Mouse (Mus musculus): ENCODE results near the gene Kcnj9.

The Kcnj9 gene

GRCm38 (mm10) chr1:172329131-172329530 lies at the start of gene Kcnj9:
TSS of gene Kcnj9 (minus strand) at chr1:172329318.
- TF ChIP-seq GATA4 (IDR thresholded peaks at IDR 0.05; ENCODE audit: insufficient replicate concordance, low read length) = no peak

GRCm38 (mm10) chr1:172376758-172377458 lies 47.8 kb upstream of the Kcnj9 start:
- TF ChIP-seq GATA4 (IDR thresholded peaks at IDR 0.05; ENCODE audit: insufficient replicate concordance, low read length) = no peak

- TF ChIP-seq GATA4 (IDR thresholded peaks at IDR 0.05; ENCODE audit: insufficient replicate concordance, low read length) = no peak
These were observed 47.1 kb upstream of the Kcnj9 start, which contains the start of gene Pigm for GRCm38 (mm10) chr1:172376198-172376667. TSS of gene Pigm (plus strand) at chr1:172376546.

DNA sequence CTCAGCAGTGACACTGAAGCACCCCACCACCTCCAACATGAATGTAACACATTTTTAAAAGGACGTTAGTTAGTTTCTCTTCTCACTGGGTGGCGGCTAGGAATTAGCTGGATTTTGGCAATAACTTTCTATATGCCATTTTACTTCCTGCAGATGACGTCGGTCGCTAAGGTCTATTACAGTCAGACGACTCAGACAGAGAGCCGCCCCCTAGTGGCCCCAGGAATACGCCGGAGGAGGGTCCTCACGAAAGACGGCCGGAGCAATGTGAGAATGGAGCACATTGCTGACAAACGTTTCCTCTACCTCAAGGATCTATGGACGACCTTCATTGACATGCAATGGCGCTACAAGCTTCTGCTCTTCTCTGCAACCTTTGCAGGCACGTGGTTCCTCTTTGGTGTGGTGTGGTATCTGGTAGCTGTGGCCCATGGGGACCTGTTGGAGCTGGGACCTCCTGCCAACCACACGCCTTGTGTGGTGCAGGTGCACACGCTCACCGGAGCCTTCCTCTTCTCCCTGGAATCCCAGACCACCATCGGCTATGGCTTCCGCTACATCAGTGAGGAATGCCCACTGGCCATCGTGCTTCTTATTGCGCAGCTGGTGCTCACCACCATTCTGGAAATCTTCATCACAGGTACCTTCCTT lies 39.8 kb upstream of the Kcnj9 start:
- no peak for TF ChIP-seq GATA4 (IDR thresholded peaks at IDR 0.05; ENCODE audit: insufficient replicate concordance, low read length)

- TF ChIP-seq GATA4 (IDR thresholded peaks at IDR 0.05; ENCODE audit: insufficient replicate concordance, low read length) = no peak; the same call in 1 of the 2 replicates
These were observed 35.6 kb upstream of the Kcnj9 start for GRCm38 (mm10) chr1:172364684-172365083.

DNA sequence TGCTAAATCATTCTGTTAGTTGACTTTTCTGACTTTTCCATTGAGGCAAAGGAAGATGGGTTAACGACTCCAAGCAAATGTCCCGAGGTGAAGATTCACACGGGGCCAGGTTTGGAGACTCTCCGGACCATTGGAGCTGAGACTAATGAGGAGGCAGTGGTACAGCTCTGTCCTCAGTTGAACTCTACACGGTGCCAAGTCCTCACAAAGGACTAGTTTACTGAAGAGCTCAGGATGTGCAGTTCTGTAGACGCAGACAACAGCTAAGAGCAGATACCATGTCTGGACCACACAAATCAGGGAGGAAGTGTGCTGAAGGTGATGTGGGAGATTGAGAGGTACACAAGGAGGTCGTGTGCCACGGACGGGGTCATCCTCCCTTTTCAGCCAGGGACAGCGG lies 29.2 kb upstream of the Kcnj9 start:
- TF ChIP-seq GATA4 (IDR thresholded peaks at IDR 0.05; ENCODE audit: insufficient replicate concordance, low read length) = no peak

DNA sequence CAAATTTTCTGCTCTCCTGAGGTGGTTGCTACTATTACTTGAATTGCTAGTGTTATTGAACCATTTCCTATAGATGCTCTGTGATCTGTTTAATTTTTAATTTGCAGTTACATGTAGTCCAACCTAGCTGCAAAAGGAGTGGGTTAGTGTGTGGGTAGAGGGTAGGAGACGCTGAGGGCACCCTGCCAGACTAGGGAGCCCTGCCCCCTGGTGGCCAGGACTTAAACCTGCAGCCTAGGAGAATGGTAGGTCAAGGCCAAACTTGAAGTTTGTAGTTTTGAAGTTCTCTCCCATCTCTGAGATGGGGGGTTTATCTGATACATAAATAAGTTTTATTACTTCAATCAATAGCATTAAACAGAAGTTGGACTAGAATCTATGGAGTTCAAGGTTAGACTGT lies 28.4 kb upstream of the Kcnj9 start:
- TF ChIP-seq GATA4 (IDR thresholded peaks at IDR 0.05; ENCODE audit: insufficient replicate concordance, low read length) = no peak

DNA sequence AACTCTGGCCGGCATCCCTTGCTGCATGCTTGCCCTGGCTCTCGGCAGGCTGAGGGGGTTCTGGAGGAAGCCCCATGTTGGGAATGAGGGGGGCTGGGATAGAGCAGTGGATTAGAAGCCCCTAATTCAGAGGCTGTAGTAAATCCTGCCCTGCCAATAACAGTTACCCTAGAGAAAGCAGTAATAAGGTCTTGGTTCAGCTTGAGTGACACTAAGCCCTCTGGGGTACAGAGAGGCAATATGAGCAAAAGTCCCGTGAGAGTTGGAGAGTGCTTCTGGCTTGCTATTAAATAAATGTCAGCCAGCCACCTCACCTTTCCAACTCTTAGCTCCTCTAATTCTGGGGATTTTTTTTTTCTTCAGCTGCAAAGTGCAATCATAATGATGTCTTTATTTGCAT lies 26.2 kb upstream of the Kcnj9 start:
- TF ChIP-seq GATA4 (IDR thresholded peaks at IDR 0.05; ENCODE audit: insufficient replicate concordance, low read length) = no peak

- no peak for TF ChIP-seq GATA4 (IDR thresholded peaks at IDR 0.05; ENCODE audit: insufficient replicate concordance, low read length)
These were observed 23.3 kb upstream of the Kcnj9 start for GRCm38 (mm10) chr1:172352453-172352852.

DNA sequence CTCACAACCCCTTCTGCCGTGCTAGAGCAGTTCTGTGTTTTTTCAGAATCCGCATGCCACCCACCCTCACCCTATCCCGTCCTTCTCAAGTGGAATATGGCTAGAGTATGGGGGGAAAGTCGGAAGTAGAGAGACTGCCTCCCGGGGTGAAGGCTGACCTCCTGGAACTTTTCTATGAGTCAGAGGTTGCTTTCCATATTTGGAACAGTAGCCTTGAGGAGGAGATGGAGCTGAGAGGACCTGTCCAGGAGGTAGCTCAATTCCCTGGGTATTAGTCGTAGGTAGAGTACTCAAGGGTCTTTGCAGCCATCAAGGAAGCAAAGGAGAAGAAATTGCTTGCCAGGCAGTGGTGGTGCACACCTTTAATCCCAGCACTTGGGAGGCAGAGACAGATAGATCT lies 22.9 kb upstream of the Kcnj9 start:
- no peak for TF ChIP-seq GATA4 (IDR thresholded peaks at IDR 0.05; ENCODE audit: insufficient replicate concordance, low read length)

GRCm38 (mm10) chr1:172349916-172350812 lies 21.0 kb upstream of the Kcnj9 start:
- no peak for TF ChIP-seq GATA4 (IDR thresholded peaks at IDR 0.05; ENCODE audit: insufficient replicate concordance, low read length)

DNA sequence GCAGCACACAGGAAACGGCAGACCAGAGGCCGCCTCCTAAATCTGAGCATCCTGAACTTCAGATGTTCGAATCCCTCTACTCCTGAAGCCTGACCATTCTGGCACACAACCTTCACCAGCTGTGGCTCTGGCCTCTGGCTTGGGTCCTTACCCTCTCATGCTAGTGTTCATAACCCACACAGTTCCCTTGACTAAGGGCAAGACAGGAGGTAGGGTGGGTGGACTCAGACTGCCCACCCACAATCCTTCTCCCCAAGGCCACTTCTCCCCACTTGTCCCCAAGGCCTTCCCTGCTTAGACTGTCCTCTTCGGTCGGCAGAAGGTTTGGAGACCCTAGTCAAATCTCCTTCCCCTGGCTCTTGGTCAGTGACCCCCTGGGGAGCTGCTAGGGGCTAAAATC lies 20.4 kb upstream of the Kcnj9 start:
- TF ChIP-seq GATA4 (IDR thresholded peaks at IDR 0.05; ENCODE audit: insufficient replicate concordance, low read length) = no peak

GRCm38 (mm10) chr1:172347382-172347781 lies 18.3 kb upstream of the Kcnj9 start:
- TF ChIP-seq GATA4 (IDR thresholded peaks at IDR 0.05; ENCODE audit: insufficient replicate concordance, low read length) = no peak

DNA sequence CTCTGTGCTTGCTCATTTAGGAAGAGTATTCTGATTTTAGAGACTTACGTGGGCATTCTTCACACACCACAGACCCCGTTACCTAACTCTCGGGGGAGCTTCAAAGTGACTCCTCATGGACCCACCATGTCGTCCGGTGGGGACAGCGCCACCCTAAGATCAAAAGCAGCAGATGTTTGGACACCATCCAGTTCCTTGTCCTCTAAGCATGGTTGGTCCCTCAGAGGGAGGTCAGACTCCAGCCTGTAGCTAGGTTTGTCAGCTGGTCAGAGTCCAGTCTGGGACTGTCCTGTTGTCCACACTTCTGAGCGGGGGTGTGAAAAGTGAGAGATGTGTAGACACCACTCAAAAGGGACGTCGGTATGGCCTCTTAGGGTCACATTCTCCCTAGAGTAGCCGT lies 17.6 kb upstream of the Kcnj9 start:
- TF ChIP-seq GATA4 (IDR thresholded peaks at IDR 0.05; ENCODE audit: insufficient replicate concordance, low read length) = no peak

DNA sequence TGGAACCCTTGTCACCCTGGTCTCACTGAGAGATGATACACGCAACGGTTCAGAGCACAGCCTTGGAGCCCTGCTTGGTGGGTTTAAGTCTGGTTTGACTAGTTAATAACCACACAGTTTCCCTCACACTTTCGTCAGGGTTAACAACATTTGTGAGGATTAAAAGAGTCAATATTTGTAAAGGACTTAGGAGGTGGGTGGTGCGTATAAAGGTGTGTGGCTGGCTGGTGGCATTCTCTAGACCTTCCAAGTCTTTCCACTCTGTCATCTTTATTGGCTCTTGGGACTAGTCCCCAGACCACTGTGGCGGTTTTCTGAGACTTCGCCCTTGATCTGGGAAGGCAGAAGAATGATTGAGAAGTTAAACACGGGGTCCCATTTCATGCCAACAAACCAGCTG lies 15.7 kb upstream of the Kcnj9 start:
- no peak for TF ChIP-seq GATA4 (IDR thresholded peaks at IDR 0.05; ENCODE audit: insufficient replicate concordance, low read length)

GRCm38 (mm10) chr1:172343914-172344313 lies 14.8 kb upstream of the Kcnj9 start:
- no peak for TF ChIP-seq GATA4 (IDR thresholded peaks at IDR 0.05; ENCODE audit: insufficient replicate concordance, low read length)

Measured in liver, adult (tissue).